Mouse (Mus musculus) cerebellum, adult 2 months (tissue): Measurements from ENCODE around the gene Arfgef3.

Experiments used
- CTCF ChIP-seq: fragments of 200-500 bp; IDR thresholded peaks from 2 replicates; pipeline ENCODE4 v1.5.1; 2011; ENCODE audit warnings: low read depth, mild to moderate bottlenecking, control low read depth, low read length, moderate library complexity, borderline replicate concordance; ENCODE audit not compliant: insufficient read depth
- POLR2A ChIP-seq: fragments of 200-500 bp; IDR thresholded peaks from 2 replicates; pipeline ENCODE4 v1.6.1; 2011; ENCODE audit warnings: low read length, control low read depth, borderline replicate concordance; ENCODE audit not compliant: insufficient read depth

- TF ChIP-seq CTCF (no peak), POLR2A (no peak)
Measured at GRCm38 (mm10) chr10:18769909-18770308, 26.2 kb upstream of the Arfgef3 start.
